Mouse (Mus musculus): Measurements from ENCODE around the gene Atcay.
"Not testable (repeated sequence)": the region's sequence is repeated elsewhere in the genome, so short reads cannot be mapped to it uniquely, and the experiment has no call there.

Atcay gene

GRCm38 (mm10) chr10:81242021-81242420, 11.4 kb upstream of the Atcay start:
- no peak for DNase-seq (ENCODE audit: low read depth, low spot score)

GRCm38 (mm10) chr10:81240876-81241275, 10.2 kb upstream of the Atcay start:
- DNase-seq (ENCODE audit: low read depth, low spot score): peak; percentile 74

GRCm38 (mm10) chr10:81238618-81239017, 8.0 kb upstream of the Atcay start:
- no peak for DNase-seq (ENCODE audit: low read depth, low spot score)

GRCm38 (mm10) chr10:81236471-81237268, 6.0 kb upstream of the Atcay start:
- no peak for DNase-seq (ENCODE audit: low read depth, low spot score)

- DNase-seq (ENCODE audit: low read depth, low spot score): no peak
Observed at GRCm38 (mm10) chr10:81234206-81234605, 3.6 kb upstream of the Atcay start.

GRCm38 (mm10) chr10:81233226-81233585, 2.6 kb upstream of the Atcay start:
- DNase-seq (ENCODE audit: low read depth, low spot score): no peak

- DNase-seq (ENCODE audit: low read depth, low spot score): peak; percentile 85
Observed at GRCm38 (mm10) chr10:81232580-81233225, 2.1 kb upstream of the Atcay start, which contains the start of gene Zfr2. Zfr2 (plus strand) TSS chr10:81233155.

- DNase-seq (ENCODE audit: low read depth, low spot score): no peak
Observed at GRCm38 (mm10) chr10:81231436-81231835, 803 bp upstream of the Atcay start.

- DNase-seq (ENCODE audit: low read depth, low spot score): no peak
Observed at GRCm38 (mm10) chr10:81229735-81230437, 747 bp downstream of the Atcay start.

GRCm38 (mm10) chr10:81223731-81224130, 6.9 kb downstream of the Atcay start:
- not testable (repeated sequence) for DNase-seq (ENCODE audit: low read depth, low spot score)

- no peak for DNase-seq (ENCODE audit: low read depth, low spot score)
Observed at GRCm38 (mm10) chr10:81221402-81222015, 9.1 kb downstream of the Atcay start.

GRCm38 (mm10) chr10:81217964-81218363, 12.7 kb downstream of the Atcay start:
- DNase-seq (ENCODE audit: low read depth, low spot score): peak; percentile 65

- DNase-seq (ENCODE audit: low read depth, low spot score): not testable (repeated sequence)
Observed at GRCm38 (mm10) chr10:81217267-81217666, 13.4 kb downstream of the Atcay start.

- DNase-seq (ENCODE audit: low read depth, low spot score): no peak
Observed at GRCm38 (mm10) chr10:81216810-81217209, 13.8 kb downstream of the Atcay start.

GRCm38 (mm10) chr10:81216260-81216659, 14.4 kb downstream of the Atcay start:
- DNase-seq (ENCODE audit: low read depth, low spot score): no peak

GRCm38 (mm10) chr10:81210154-81210553, 20.5 kb downstream of the Atcay start:
- DNase-seq (ENCODE audit: low read depth, low spot score): no peak

GRCm38 (mm10) chr10:81204137-81204536, 26.5 kb downstream of the Atcay start:
- no peak for DNase-seq (ENCODE audit: low read depth, low spot score)

- no peak for DNase-seq (ENCODE audit: low read depth, low spot score)
Observed at GRCm38 (mm10) chr10:81202978-81203720, 27.5 kb downstream of the Atcay start.

- no peak for DNase-seq (ENCODE audit: low read depth, low spot score)
Observed at GRCm38 (mm10) chr10:81201807-81202758, 28.6 kb downstream of the Atcay start, which contains the start of gene Nmrk2. Nmrk2 (minus strand) TSS chr10:81202051.
